Mouse (Mus musculus): Measurements from ENCODE around the gene Grin3a. TPM values are rescaled to one million over a fixed set of nuclear protein-coding genes. Genes with fewer than 3 reads are reported as not detected.

The Grin3a gene
- total RNA-seq, 2 experiments from 2014 or later = 0.08 TPM; not detected in 1

DNA sequence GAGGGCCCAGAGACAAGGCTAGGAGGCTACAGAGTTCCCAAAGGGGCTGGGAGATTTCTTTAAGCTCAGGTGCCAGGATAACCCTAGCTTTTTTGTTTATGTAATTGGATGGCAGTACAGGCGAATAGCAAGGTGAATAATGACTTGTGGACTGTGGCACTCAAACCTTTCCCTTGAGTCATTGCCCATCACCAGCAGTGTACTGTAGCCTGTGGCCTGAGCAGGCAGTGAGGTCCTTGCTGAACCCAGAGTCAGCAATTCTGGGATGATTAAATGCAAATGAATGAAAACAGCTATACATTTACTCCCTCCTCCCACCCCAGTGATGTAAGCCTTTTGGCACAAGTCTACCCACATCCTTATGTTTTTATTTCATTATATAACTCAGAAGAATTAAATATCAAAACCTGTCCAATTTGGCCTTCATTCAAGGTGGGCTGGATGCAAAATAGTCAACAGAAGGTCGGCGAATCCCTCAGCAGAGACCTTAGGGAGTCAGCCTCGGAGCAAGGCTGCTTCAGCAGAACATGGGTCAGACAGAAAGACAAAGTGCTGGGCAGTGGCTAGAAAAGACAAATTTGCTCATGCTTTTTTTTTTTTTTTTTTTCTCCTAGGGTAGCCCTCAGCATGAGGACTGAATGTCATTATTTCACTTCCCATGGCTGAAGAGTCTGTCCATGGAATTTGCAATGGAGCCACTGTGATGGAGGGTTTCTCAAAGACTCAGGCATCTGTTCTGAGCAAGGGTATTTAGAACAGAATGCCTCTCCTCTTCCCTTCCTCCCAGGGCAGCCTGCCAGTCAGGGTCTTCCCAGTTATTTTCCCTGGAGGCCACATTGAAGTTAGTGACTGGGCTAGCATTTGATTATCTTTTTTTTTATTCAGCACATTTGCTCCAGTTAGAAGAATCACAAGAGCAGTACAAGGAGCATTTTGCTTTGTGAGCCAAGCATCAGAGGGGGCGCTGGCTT lies 104.5 kb downstream of the Grin3a start:
- no peak overlapping the region for H3K27ac ChIP-seq
- no peak for DNase-seq
- intact Hi-C loops (cut with DNase I) = no loop called here
- no peak overlapping the region for H3K4me3 ChIP-seq
- no peak for TF ChIP-seq CTCF (IDR thresholded peaks at IDR 0.05)

DNA sequence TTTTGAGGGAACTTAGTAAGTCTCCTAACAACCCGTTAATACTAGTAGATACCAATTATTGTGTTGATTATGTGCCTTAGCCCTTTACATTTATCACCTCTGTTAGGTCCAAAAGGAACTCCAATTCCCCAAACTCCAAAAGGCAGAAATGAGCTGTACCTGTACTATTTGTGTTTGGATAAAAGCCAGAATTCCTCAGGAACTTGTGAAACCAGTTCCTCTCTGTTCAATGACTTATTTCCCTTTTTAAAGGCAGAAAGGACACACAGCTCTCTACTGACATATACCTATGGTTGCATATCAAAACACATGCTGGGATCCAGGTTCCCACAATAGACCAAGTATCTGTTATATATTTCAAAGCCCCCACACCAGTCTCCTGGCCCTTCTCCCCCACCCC lies 106.0 kb downstream of the Grin3a start:
- Histone ChIP-seq H3K4me3 (no peak overlapping the region), H3K27ac (no peak overlapping the region)
- intact Hi-C loops (cut with DNase I) = no loop called here
- TF ChIP-seq CTCF (IDR thresholded peaks at IDR 0.05) = no peak
- DNase-seq = no peak

DNA sequence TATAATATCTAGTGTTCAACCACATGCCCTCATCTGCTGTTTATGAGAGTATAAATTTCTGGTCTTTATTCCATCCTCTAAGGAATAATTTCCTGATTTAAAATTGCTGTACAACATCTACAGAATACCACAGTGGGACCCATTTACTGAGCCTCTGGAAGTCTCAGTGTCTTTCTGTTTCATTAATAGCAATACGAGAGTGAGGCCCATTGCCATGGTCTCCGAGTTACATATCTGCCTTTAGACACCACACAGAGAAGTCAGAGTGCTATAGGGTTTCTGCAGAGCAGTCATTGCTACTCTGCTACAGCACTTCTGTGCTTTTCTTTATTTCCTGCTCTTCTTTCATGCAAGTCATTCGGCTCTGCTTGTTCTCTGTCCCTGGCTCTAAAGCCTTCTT lies 116.2 kb downstream of the Grin3a start:
- intact Hi-C loops (cut with DNase I) = no loop called here
- Histone ChIP-seq H3K4me3 (no peak overlapping the region), H3K27ac (no peak overlapping the region)
- no peak for TF ChIP-seq CTCF (IDR thresholded peaks at IDR 0.05)
- DNase-seq = no peak

DNA sequence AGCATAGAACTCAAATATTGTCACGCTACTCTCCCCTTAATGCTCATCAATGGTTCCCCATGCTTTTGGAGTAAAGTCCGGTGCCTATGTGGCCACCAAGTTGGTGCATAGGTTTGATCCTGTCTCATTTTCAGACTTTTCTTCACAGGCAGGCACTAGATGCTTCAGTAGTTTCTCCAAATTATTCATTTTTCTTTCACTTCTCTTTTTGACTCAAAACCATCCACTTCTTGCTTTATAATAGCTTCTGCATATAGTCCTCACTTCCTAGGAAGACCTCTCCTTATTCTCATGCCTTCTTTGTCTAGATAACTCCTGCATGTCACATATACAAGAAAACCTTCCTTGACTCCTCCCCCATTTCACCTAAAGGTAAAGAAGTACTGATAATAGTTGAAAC lies 121.6 kb downstream of the Grin3a start:
- H3K27ac ChIP-seq = no peak overlapping the region
- DNase-seq = no peak
- intact Hi-C loops (cut with DNase I) = no loop called here
- H3K4me3 ChIP-seq = no peak overlapping the region
- TF ChIP-seq CTCF (IDR thresholded peaks at IDR 0.05) = no peak

DNA sequence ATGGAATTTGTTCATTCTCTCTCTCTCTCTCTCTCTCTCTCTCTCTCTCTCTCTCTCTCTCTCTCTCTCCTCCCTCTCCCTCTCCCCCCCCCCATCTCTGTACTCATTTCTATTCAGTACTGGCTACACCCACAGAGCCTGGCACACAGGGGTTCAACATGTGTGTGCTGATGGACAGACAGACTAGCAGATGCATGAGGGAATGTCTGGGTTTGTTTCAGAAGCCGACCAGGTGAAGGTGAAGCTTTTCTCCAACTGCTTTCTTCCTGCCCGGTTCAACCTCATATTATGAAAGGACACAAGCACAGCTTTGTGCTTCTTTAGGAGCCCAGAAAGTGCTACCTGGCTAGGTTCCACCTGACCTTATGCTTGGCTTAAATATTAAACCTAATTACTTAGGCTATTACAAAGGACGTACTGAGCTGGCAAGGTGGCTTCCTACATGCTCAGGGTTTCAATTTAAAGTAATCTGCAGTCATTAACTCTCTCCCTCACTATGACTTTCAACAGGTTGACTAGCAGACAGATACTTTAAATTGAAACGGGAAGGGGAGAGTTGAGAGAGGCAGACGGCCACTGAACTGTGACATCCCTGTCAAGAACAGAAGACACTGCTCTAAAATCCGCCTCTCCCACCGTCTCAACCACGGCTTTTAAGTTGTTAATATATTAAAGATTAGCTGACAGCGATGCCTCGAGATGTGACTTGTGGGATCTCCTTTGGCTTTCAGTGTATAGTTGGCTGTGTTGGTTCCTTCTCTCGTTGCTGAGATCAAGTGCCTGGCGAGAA lies 153.9 kb downstream of the Grin3a start:
- intact Hi-C loops (cut with DNase I) = no loop called here

DNA sequence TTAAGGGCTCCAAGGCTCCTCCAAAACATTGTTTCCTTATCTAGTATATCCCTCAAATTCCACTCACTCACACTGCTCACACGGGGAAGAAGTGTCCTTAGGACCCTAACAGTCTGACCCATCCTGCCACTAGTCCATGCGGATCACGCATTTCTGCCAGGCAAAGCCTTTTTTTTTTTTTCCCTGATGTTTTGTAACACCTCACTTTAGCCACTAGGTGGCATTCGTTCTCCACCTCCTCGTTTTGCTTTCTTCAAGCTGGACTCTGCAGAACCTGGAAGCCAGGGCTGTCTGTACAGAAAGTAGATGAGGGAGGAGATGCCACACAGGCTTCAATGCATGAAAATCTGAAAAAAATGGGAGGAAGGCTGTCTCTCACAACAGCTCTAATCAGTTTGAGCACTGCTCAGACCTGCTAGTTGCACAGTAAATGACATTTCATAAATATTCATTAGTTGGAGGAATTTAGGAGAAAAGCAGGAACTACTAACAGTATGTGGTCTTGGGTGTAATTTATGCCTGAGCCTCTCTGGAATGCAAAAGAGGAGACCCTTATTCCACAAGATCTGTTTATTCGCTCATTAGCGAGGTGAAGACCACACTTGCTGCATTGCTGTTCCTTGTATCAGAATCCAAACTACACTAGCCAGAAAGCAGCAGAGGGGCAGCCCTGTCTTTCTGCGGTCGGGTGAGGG lies 156.8 kb downstream of the Grin3a start:
- no peak overlapping the region for H3K4me3 ChIP-seq
- intact Hi-C loops (cut with DNase I) = loop anchor here (5.0 kb wide), 1 partner anchor 269 kb away; no protein-coding TSS in a partner anchor
- DNase-seq = peak; percentile 22
- H3K27ac ChIP-seq = no peak overlapping the region
- TF ChIP-seq CTCF (IDR thresholded peaks at IDR 0.05) = peak; percentile 84

More for the DNA sequence above, 153.9 kb downstream of the Grin3a start:
- Histone ChIP-seq H3K4me3 (no peak overlapping the region), H3K27ac (no peak overlapping the region)
- no peak for TF ChIP-seq CTCF (IDR thresholded peaks at IDR 0.05)
- no peak for DNase-seq

DNA sequence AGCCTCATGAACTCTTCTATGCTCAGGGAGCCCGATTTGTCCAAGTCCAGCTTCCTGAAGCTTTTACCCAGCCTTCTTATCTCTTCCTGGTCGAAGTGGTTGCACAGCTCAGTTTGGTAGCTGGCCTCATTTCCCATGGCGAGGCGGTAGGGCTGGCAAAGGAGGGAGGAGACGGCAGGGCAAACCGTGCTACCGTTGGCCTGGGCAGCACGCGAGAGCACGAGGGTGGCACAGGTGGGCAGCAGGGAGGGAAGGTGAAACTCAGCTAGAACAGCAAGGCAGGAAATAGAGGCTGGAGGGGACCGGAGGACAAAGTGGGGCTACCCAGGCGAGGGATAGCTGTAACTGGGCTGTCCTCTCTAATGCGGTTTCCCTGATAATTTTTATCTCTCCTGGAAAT lies 163.7 kb downstream of the Grin3a start, which contains the start of gene Ppp3r2:
Gene Ppp3r2 (minus strand): TSS at position 213 of the 400 bp plus-strand sequence.
- TF ChIP-seq CTCF (IDR thresholded peaks at IDR 0.05) = no peak

DNA sequence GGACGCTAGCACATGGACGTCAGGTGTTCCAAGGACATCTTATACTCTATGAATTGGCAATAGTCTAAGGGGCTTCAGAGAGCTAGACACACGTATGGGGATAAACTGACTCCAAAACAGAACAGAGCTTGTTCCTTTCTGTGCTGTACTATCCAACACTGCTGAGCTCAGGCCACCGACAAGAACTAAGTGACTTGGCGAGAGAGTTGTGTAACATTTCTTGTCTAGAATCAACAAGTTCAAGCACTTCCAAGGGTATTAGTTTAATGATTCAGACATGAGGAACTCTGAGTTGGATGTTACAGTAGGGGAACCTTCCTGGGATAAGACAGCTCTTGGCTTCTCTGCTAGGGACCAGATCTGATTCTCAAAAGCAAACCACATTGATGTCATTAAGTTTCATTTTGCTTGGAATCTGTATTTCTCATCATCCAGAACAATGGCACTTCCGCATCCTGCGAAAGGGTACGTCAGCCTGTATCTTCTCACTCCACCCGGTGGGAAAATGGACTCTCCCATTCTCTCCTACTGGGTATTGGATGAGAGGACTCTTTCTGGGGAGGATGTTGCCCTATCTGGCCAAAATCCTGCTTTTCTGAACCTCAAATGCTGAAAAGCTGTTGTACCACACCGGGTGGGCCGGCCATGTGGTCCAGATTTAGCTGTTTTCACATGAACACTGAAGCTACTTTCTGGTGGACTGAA lies 165.2 kb downstream of the Grin3a start:
- intact Hi-C loops (cut with DNase I) = no loop called here
- H3K27ac ChIP-seq = no peak overlapping the region
- no peak for TF ChIP-seq CTCF (IDR thresholded peaks at IDR 0.05)

More for the DNA sequence above, 163.7 kb downstream of the Grin3a start, which contains the start of gene Ppp3r2:
- DNase-seq = no peak
- H3K27ac ChIP-seq = no peak within 1 kb of the TSS
- no peak within 1 kb of the TSS for H3K4me3 ChIP-seq
- intact Hi-C loops (cut with DNase I) = no loop called here

DNA sequence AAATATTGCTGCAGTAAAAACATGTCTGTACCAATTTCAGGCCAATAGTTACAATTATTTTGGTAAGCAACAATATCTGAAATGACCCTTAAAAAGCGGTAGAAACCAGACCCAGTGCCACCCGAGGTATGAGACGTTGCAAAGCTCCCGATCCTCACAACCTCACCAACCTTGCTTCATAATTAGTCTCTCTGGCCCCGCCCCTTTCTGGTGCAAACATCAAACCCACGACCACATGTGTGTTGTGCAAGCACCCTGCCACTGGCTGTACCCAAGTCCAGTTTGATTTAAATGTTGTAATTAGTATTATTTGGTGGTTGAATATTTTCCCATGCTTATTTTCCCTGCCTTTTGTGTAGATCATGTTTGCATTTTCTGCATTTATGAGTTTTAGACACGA lies 168.8 kb downstream of the Grin3a start:
- no peak overlapping the region for H3K27ac ChIP-seq
- no peak for TF ChIP-seq CTCF (IDR thresholded peaks at IDR 0.05)

More for the DNA sequence above, 165.2 kb downstream of the Grin3a start:
- DNase-seq = no peak
- no peak overlapping the region for H3K4me3 ChIP-seq

DNA sequence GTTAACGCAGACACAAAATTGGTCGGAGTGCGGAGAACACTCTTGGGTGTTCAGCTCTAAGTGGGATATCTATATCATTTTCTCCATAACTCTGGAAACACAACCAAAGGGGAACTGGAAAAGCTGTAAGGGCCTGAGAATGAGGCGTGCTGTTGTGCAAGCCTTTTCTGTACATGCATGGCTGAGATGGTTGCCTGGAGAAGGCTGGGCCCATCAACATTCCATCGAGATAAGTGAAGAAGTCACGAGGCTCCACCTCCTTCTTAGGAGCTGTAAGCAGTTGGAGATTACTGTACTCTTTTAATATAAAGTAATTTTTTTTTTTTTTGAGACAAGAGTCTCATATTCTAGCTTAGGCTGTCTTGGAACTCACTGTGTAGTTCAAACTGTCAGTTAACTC lies 169.5 kb downstream of the Grin3a start:
- no peak for DNase-seq
- intact Hi-C loops (cut with DNase I) = no loop called here
- no peak for TF ChIP-seq CTCF (IDR thresholded peaks at IDR 0.05)
- Histone ChIP-seq H3K27ac (no peak overlapping the region), H3K4me3 (no peak overlapping the region)

More for the DNA sequence above, 168.8 kb downstream of the Grin3a start:
- intact Hi-C loops (cut with DNase I) = no loop called here
- H3K4me3 ChIP-seq = no peak overlapping the region
- no peak for DNase-seq

DNA sequence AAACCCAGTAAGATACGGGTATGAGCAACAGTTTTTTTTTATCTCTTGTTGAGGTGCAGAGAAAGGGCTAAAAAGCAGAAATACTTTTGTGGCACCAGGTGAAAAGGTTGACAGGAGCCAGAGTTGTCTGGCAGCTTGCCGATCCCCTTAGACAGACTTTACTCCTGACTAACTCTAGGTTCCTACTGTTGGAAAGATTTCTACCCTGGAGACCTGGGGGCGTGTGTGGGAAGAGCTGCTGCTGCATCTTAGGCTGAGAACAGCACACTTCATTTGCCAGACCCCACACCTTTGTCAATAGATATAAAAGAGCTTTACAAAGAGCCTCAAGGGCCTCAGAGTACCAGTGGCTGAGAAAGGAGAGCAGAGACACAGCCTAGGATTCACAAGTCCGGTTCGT lies 180.7 kb downstream of the Grin3a start:
- DNase-seq = no peak
- intact Hi-C loops (cut with DNase I) = no loop called here
- no peak for TF ChIP-seq CTCF (IDR thresholded peaks at IDR 0.05)
- Histone ChIP-seq H3K27ac (no peak overlapping the region), H3K4me3 (no peak overlapping the region)

DNA sequence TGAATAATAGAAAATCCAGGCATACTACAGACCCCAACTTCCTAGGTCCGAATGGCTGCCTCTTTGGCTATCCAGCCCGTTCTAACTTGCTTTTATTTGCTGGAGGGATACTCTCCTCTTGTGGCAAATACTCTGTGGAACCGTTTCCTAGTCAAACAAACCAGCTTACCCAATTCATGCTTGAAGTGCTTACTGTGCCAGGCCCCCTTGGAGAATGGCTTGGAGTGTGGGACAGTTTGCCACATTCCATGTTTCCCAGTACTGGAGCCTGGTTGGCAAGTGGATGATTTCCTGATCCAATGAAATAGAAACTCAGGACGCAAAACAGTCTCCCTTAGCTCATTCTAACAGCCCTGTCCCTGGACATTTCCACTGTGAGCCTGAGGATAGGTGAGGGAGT lies 183.3 kb downstream of the Grin3a start:
- no peak for DNase-seq
- no peak for TF ChIP-seq CTCF (IDR thresholded peaks at IDR 0.05)
- Histone ChIP-seq H3K4me3 (no peak overlapping the region), H3K27ac (no peak overlapping the region)
- intact Hi-C loops (cut with DNase I) = no loop called here
